Mouse (Mus musculus) heart, postnatal 0 days (tissue): ENCODE measurements around the gene Tmem131l. TPM values are rescaled to one million over a fixed set of nuclear protein-coding genes. Genes with fewer than 3 reads are reported as not detected.
A peak's percentile ranks its signal among the peaks of the same experiment; 100 is the strongest.

Experiments
- ATAC-seq: fragments of 200-750 bp; cut with Nextera tagmentation; 2 replicates; pipeline ENCODE4 v1.8.0; 2017; ENCODE audit warnings: low read depth, moderate number of reproducible peaks, moderate library complexity; ENCODE audit not compliant: insufficient read depth
- DNase-seq: peaks from one replicate; pipeline ENCODE4 v3.0.0-alpha.2; 2016; ENCODE audit warnings: low spot score
- H3K27ac ChIP-seq: fragments of 300-500 bp; sonication (generic); 2 replicates; pipeline ENCODE4 v1.5.1; 2014; ENCODE audit warnings: low read depth, mild to moderate bottlenecking
- H3K27me3 ChIP-seq: fragments of 300-500 bp; sonication (generic); 2 replicates; pipeline ENCODE4 v1.6.1; 2014; ENCODE audit warnings: low read length, mixed read lengths; ENCODE audit not compliant: control insufficient read depth, insufficient read depth
- H3K36me3 ChIP-seq: fragments of 300-500 bp; sonication (generic); replicated peaks from 2 replicates; pipeline ENCODE4 v1.6.1; 2014; ENCODE audit warnings: low read length, mixed read lengths; ENCODE audit not compliant: control insufficient read depth, insufficient read depth
- H3K4me1 ChIP-seq: fragments of 300-500 bp; sonication (generic); 2 replicates; pipeline ENCODE4 v1.6.1; 2014; ENCODE audit warnings: antibody characterized with exemption; ENCODE audit not compliant: control insufficient read depth, insufficient read depth
- H3K4me2 ChIP-seq: fragments of 300-500 bp; sonication (generic); 2 replicates; pipeline ENCODE4 v1.6.1; 2014; ENCODE audit warnings: low read depth, mild to moderate bottlenecking, low read length, moderate library complexity
- H3K4me3 ChIP-seq: fragments of 300-500 bp; sonication (generic); 2 replicates; pipeline ENCODE4 v1.5.1; 2014; ENCODE audit warnings: low read depth, low read length
- H3K9ac ChIP-seq: fragments of 300-500 bp; sonication (generic); replicated peaks from 2 replicates; pipeline ENCODE4 v1.6.1; 2014; ENCODE audit warnings: low read depth, low read length, mixed read lengths
- H3K9me3 ChIP-seq: fragments of 300-500 bp; sonication (generic); replicated peaks from 2 replicates; pipeline ENCODE4 v1.6.1; 2016; ENCODE audit warnings: low read length; ENCODE audit not compliant: control insufficient read depth
- CTCF ChIP-seq: IDR thresholded peaks from 2 replicates; pipeline ENCODE4 v1.5.1; 2016; ENCODE audit warnings: antibody characterized with exemption, control low read depth, low read depth
- EP300 ChIP-seq: IDR thresholded peaks from 2 replicates; pipeline ENCODE4 v1.6.1; 2016; ENCODE audit warnings: antibody characterized with exemption, low read depth
- WGBS: fragments of 180-500 bp; shearing (Covaris S2); extraction: QIAGEN DNeasy Blood & Tissue Kit; methylation state at CpG from one replicate; pipeline ENCODE4 v1.1.7; 2014; 5-methylcytosine and 5-hydroxymethylcytosine counted together
- polyA plus RNA-seq: library from polyadenylated mRNA; unstranded; fragments of >200 nt; fragmentation: Nextera tagmentation; extraction: Ambion mirVana; gene quantifications from 2 replicates; pipeline ENCODE4 v1.2.1, GENCODE M21; 2015
- total RNA-seq: library from RNA; depleted of rRNA; stranded (reverse); fragments of >200 nt; gene quantifications from 2 replicates; pipeline ENCODE4 v1.2.3, GENCODE M21; 2014; ENCODE audit warnings: low replicate concordance

Gene Tmem131l
- total and polyA plus RNA-seq, 2 experiments from 2014 or later = 16.5 to 32.6 TPM

DNA sequence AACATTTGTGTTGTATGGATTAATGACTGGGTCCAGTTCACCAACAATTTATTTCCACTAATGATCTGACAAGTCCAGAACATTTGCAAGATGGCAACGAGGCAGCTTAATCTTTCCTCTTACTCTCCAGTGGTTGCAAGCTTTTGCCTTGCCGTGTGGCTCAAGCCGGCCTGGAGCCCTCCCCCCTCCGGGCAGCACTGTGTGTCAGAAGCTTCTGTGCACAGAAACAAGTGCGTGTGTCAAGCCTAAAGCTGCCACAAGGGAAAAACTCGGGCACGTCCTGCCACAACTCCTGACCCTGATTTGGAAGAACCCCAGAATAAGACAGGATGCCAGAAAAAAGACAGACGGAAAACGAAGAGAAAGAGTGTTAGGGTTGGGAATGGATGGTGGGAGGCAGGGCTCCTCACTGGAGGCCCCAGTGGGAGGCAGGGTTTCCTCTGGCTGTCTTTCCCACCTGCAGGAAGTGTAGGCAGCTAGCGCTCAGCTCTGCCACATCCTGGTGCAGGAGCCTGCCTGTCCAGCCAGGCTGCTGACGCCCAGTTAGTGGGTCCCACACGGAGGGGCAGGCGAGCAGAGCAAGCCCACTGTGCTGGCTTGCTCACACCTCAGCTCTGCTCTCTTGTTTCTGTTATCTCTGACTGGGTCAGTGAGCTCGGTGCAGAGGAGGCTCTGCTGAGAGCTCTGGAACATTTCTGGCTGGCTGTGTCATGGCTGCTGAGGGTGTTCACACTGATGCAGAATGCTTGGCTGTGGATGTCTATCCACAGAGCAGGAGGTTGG lies 135.6 kb downstream of the Tmem131l start:
- Histone ChIP-seq H3K9me3 (no peaks in the 10 kb centered on the region), H3K36me3 (peaks cover 66% of the 10 kb centered on the region), H3K27ac (peak overlapping the region; percentile 46; the same call in 1 of the 2 replicates), H3K4me3 (no peak overlapping the region), H3K27me3 (no peaks in the 10 kb centered on the region), H3K4me2 (no peak overlapping the region), H3K4me1 (0 out of 2 replicates have a peak, but pooled peaks cover 4% of the 10 kb centered on the region), H3K9ac (no peak overlapping the region)
- DNase-seq (peak; percentile 20), ATAC-seq (peak; percentile 58)
- 33% methylated on average over 14 of the region's 14 CpGs for WGBS
- TF ChIP-seq EP300 (no peak), CTCF (no peak)

DNA sequence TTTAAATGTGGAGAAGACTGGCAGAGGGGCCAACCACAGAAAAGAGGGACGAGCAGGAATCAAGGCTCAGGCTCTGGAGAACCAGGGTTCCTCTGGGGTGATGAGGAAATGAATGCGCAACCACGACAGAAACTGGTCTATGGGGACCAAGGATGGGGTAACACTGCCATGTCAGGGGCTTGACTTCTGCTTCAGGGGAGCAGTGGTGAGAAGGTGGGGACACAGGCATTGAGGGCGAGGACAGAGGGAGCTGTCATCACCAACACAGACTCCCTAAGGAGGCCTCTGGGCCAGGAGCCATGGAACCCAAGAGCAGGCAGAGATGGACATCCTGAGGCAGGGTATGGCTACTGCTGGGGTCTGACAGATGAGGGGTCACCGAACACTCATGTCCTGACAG lies 137.0 kb downstream of the Tmem131l start:
- H3K9ac ChIP-seq = no peak overlapping the region
- H3K9me3 ChIP-seq = no peaks in the 10 kb centered on the region
- no peak overlapping the region for H3K4me2 ChIP-seq
- 0 out of 2 replicates have a peak, but pooled peaks cover 4% of the 10 kb centered on the region for H3K4me1 ChIP-seq
- H3K4me3 ChIP-seq = no peak overlapping the region
- no peak for DNase-seq
- H3K27ac ChIP-seq = no peak overlapping the region
- no peaks in the 10 kb centered on the region for H3K27me3 ChIP-seq
- ATAC-seq = no peak
- H3K36me3 ChIP-seq = peaks cover 69% of the 10 kb centered on the region
- 90% methylated on average over 5 of the region's 5 CpGs for WGBS
- TF ChIP-seq EP300 (no peak), CTCF (no peak)

DNA sequence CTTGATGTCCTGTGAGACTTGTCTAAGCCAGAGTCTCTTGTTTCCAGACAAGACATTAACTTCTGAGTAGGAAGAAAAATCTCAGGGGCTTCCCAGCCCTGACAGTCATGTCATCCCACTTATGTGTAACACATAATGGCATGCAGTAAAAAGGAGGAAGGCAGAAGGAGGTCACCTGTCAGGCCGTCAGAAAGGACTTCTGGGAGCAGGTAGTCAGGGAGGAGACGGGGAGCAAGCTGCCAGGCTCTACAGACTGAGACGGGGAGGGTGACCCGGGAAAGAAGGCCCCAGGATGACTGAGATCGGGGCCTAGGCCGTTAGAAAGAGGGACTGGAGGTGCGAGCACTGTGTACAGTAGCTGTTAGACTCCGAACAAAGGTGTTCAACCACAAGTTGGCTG lies 137.5 kb downstream of the Tmem131l start:
- WGBS = 91% methylated on average over 8 of the region's 8 CpGs
- peaks cover 73% of the 10 kb centered on the region for H3K36me3 ChIP-seq

DNA sequence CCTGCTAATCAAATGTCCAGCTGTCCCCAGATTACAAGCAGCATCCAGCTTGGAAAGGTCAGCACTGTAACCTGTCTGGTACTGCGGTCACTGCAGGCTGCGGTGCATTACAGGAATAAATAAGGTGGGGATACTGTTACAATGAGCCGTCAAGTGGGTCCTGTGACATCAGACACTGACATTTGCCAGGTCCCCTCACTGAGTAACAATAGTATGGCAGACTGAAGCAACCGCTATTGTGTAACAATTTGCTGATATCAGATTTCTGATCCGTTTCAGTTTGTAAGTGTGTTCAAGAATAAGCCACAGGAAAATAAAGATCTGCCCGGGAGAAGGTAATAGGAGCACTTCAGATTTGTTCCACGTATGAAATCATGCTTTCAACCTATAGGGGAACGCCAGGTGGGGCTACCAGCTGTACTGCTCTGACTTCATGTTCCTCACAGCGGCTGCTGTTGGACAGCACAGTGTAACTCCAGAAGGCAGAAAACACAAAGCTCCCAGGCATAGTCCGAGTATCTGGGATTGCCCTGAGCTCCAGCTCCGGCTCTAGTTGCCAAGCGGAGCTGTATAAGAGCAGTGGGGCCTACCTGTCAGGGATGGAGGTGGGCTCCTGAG lies 139.1 kb downstream of the Tmem131l start:
- ATAC-seq = no peak
- 69% methylated on average over 12 of the region's 12 CpGs for WGBS
- Histone ChIP-seq H3K4me3 (no peak overlapping the region), H3K4me2 (no peak overlapping the region), H3K9ac (0 out of 2 replicates have a peak overlapping the region, but pooled peaks have one; percentile 4), H3K9me3 (no peaks in the 10 kb centered on the region), H3K27ac (no peak overlapping the region), H3K4me1 (0 out of 2 replicates have a peak, but pooled peaks cover 4% of the 10 kb centered on the region), H3K36me3 (peaks cover 61% of the 10 kb centered on the region), H3K27me3 (no peaks in the 10 kb centered on the region)
- TF ChIP-seq CTCF = no peak
- TF ChIP-seq EP300 = no peak
- DNase-seq = no peak

More for the DNA sequence above, 137.5 kb downstream of the Tmem131l start:
- Histone ChIP-seq H3K9ac (no peak overlapping the region), H3K27ac (no peak overlapping the region), H3K9me3 (no peaks in the 10 kb centered on the region), H3K4me1 (0 out of 2 replicates have a peak, but pooled peaks cover 4% of the 10 kb centered on the region), H3K4me2 (no peak overlapping the region), H3K27me3 (no peaks in the 10 kb centered on the region), H3K4me3 (no peak overlapping the region)
- DNase-seq (no peak), ATAC-seq (no peak)
- TF ChIP-seq EP300 = no peak
- TF ChIP-seq CTCF = no peak

DNA sequence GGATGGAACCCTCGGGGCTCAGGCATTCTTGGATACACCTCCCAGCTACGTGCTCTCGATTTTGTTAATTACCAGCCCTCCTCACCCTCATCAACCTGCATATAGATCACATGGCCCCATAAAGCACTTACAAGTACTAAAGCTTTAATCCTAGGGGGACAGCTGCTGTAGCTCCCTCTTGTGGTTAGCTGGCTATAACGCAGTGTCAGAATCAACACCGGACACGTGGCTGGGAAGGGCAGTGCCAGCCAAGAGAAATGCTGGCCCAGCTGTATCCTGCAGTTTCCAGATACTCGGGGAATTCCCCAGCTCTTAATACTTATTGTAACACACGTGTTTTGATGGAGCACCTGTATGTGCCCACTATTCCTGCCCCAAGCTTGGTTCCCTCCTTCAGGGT lies 140.4 kb downstream of the Tmem131l start:
- Histone ChIP-seq H3K27me3 (no peaks in the 10 kb centered on the region), H3K9me3 (no peaks in the 10 kb centered on the region), H3K4me2 (no peak overlapping the region), H3K4me1 (no peaks in the 10 kb centered on the region), H3K27ac (no peak overlapping the region), H3K36me3 (peaks cover 55% of the 10 kb centered on the region), H3K4me3 (no peak overlapping the region), H3K9ac (no peak overlapping the region)
- TF ChIP-seq EP300 (no peak), CTCF (peak; percentile 88)
- 37% methylated on average over 8 of the region's 8 CpGs for WGBS
- peak; percentile 68 for DNase-seq
- peak; percentile 57 for ATAC-seq
